Mouse (Mus musculus) heart, embryonic 10.5 days (tissue): ENCODE data around the gene Map3k4. TPM values are rescaled to one million over a fixed set of nuclear protein-coding genes. Genes with fewer than 3 reads are reported as not detected.

Experiments
- DNase-seq: peaks from one replicate; pipeline ENCODE4 v3.0.0-alpha.2; 2017; ENCODE audit warnings: low spot score
- H3K27ac ChIP-seq: fragments of 300-500 bp; sonication (generic); 2 replicates; pipeline ENCODE4 v1.5.1; 2016; ENCODE audit warnings: mild to moderate bottlenecking
- H3K27me3 ChIP-seq: fragments of 300-500 bp; sonication (generic); 2 replicates; pipeline ENCODE4 v1.6.1; 2016; ENCODE audit warnings: mild to moderate bottlenecking; ENCODE audit not compliant: poor library complexity, insufficient read depth, severe bottlenecking
- H3K36me3 ChIP-seq: fragments of 300-500 bp; sonication (generic); 2 replicates; pipeline ENCODE4 v1.6.1; 2016; ENCODE audit warnings: mild to moderate bottlenecking, moderate library complexity
- H3K4me1 ChIP-seq: fragments of 300-500 bp; sonication (generic); 2 replicates; pipeline ENCODE4 v1.6.1; 2016; ENCODE audit warnings: mild to moderate bottlenecking
- H3K4me3 ChIP-seq: fragments of 300-500 bp; sonication (generic); 2 replicates; pipeline ENCODE4 v1.5.1; 2016; ENCODE audit warnings: mild to moderate bottlenecking, moderate library complexity
- H3K9me3 ChIP-seq: fragments of 300-500 bp; sonication (generic); 2 replicates; pipeline ENCODE4 v1.6.1; 2016; ENCODE audit warnings: mild to moderate bottlenecking, moderate library complexity
- WGBS: fragments of 180-500 bp; shearing (Covaris S2); methylation state at CpG from one replicate; pipeline ENCODE4 v1.1.7; 2016; 5-methylcytosine and 5-hydroxymethylcytosine counted together
- polyA plus RNA-seq: library from polyadenylated mRNA; unstranded; fragments of >200 nt; fragmentation: Nextera tagmentation; extraction: Ambion mirVana; gene quantifications from 2 replicates; pipeline ENCODE4 v1.2.1, GENCODE M21; 2016

Map3k4 gene
- polyA plus RNA-seq, 1 experiment from 2014 or later, result 52.2 TPM

- DNase-seq, result no peak
- Histone ChIP-seq H3K4me3 (no peak overlapping the region), H3K27ac (no peak overlapping the region), H3K27me3 (no peaks in the 10 kb centered on the region), H3K9me3 (no peaks in the 10 kb centered on the region), H3K36me3 (peaks cover 16% of the 10 kb centered on the region), H3K4me1 (peaks cover 7% of the 10 kb centered on the region; the same call in 1 of the 2 replicates)
- WGBS, result 83% methylated on average over 2 of the region's 2 CpGs
Observed at GRCm38 (mm10) chr17:12179766-12180165, 138.8 kb downstream of the Map3k4 start.

DNA sequence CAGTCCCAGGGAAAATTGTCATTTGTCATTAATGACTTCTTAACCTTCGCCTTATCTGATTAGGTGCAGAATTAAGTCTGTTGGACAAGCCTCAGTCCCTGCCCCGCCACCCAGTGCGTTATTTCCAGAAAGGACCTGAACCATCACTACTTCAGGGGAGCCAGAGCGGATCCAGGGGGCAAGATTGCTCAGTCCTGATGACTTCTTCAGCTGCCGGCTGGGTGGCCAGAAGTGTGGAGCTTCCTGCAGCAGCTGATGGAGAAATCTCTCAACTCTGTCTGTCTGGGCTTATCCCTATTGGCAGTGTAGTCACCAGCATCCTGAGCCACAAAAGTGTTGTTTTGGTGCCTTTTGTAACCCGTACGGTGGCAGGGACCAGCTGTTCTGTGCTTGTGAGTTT, 139.3 kb downstream of the Map3k4 start:
- DNase-seq, result no peak
- WGBS, result 88% methylated on average over 7 of the region's 7 CpGs
- Histone ChIP-seq H3K9me3 (no peaks in the 10 kb centered on the region), H3K36me3 (peaks cover 19% of the 10 kb centered on the region), H3K27ac (no peak overlapping the region), H3K4me1 (peaks cover 7% of the 10 kb centered on the region; the same call in 1 of the 2 replicates), H3K27me3 (no peaks in the 10 kb centered on the region), H3K4me3 (no peak overlapping the region)

Other genes starting within 250 kb of the Map3k4 start
- gene Agpat4, start 200.1 kb downstream of the Map3k4 start, polyA plus RNA-seq, result 26.6 and 32.5 TPM in 2 replicates
- 0.63 and 19.7 TPM in 2 replicates for gene Plg, start 59.8 kb upstream of the Map3k4 start, polyA plus RNA-seq
- 0.32 and 0.74 TPM in 2 replicates for gene Slc22a3, start 188.9 kb upstream of the Map3k4 start, polyA plus RNA-seq